13 mouse cellular contexts compared by ENCODE assay signal in the genomic region with DNA sequence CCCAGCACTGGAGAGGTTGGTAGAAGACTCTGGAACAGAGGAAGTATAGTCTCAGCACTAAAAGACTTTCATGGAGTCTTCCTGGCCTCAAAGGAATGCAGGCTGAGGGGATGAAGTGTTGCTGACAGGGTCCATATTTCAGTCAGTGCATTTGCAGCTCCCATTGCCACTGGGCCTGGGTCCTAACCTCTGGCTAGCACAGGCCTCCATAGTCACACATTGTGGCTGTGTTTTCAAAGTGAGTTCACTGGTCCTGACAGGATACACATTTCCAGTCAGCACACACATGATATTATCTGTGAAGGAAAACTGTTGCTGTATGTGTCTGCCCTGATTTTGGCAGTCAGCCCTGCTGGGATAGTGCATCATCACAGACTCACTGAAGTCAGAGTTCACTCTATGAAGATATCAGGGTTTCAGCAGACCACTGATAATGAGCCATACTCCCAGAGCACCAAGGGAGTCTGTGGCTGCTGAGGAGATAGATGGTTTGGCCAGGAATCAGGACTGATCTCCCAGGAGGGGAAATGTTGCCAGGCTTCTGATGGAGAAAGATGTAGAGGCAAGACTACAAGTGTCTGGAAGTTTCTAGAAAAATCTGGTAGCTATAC.
DNase-seq lines count a peak whose midpoint lies in the region; ATAC-seq lines count a peak whose summit lies in the region.
"Had no signal": no experiment of that assay in that cellular context is flagged by ENCODE, and none has a peak within 500 bp of the region (broad histone marks: within the 10 kb centered on the region; RNA-seq: fewer than 3 reads in every experiment).

No protein-coding gene starts in this region.

- no peak overlapping the region for H3K27ac ChIP-seq in limb, embryonic 10.5 days
- H3K27ac ChIP-seq in forebrain, embryonic 12.5 days = no peak overlapping the region
- H3K27ac ChIP-seq: limb, embryonic 15.5 days; stomach, embryonic 15.5 days had no signal

- peak; percentile 19 for DNase-seq in adrenal gland, adult 2 months
- DNase-seq in adrenal gland, adult 8-10 months = no peak
- DNase-seq in right cerebral cortex, postnatal 10 days (ENCODE audit: low spot score in 2 of 2) = peak; percentile 18 to 44
- no peak for DNase-seq in right cerebral cortex, adult 18-20 months
- DNase-seq in limb, embryonic 10.5 days (ENCODE audit: low spot score) = peak; percentile 28
- peak; percentile 15 for DNase-seq in telencephalon, adult 2 months (ENCODE audit: low read depth, low spot score)
- no peak for DNase-seq in cerebellum, adult 9-10 months
- DNase-seq: kidney, adult 11 months had no signal

- no peaks in the 10 kb centered on the region for H3K9me3 ChIP-seq in limb, embryonic 10.5 days (replicated peaks)
- H3K9me3 ChIP-seq in forebrain, embryonic 12.5 days = no peaks in the 10 kb centered on the region
- H3K9me3 ChIP-seq: limb, embryonic 15.5 days; megakaryocyte, embryonic 14.5 days; stomach, embryonic 15.5 days had no signal

- no peak overlapping the region for H3K4me3 ChIP-seq in limb, embryonic 10.5 days
- H3K4me3 ChIP-seq in forebrain, embryonic 12.5 days (replicated peaks) = no peak overlapping the region
- H3K4me3 ChIP-seq: limb, embryonic 15.5 days; megakaryocyte, embryonic 14.5 days; stomach, embryonic 15.5 days had no signal

- no peak for ATAC-seq in forebrain, embryonic 12.5 days (ENCODE audit: low FRiP score)
- ATAC-seq: forebrain, embryonic 14.5 days had no signal

- no peaks in the 10 kb centered on the region for H3K27me3 ChIP-seq in limb, embryonic 10.5 days (ENCODE audit: low read depth, poor library complexity, severe bottlenecking)
- no peaks in the 10 kb centered on the region for H3K27me3 ChIP-seq in forebrain, embryonic 12.5 days
- H3K27me3 ChIP-seq: limb, embryonic 15.5 days; megakaryocyte, embryonic 14.5 days; stomach, embryonic 15.5 days had no signal

- no peak overlapping the region for H3K9ac ChIP-seq in forebrain, embryonic 12.5 days
- H3K9ac ChIP-seq: limb, embryonic 15.5 days; stomach, embryonic 15.5 days had no signal

- H3K4me2 ChIP-seq in forebrain, embryonic 12.5 days = no peak overlapping the region
- H3K4me2 ChIP-seq: limb, embryonic 15.5 days; stomach, embryonic 15.5 days had no signal

- peaks cover 4% of the 10 kb centered on the region; the same call in 1 of the 2 replicates for H3K4me1 ChIP-seq in limb, embryonic 10.5 days
- H3K4me1 ChIP-seq in forebrain, embryonic 12.5 days = no peaks in the 10 kb centered on the region
- H3K4me1 ChIP-seq: limb, embryonic 15.5 days; megakaryocyte, embryonic 14.5 days; stomach, embryonic 15.5 days had no signal

- H3K36me3 ChIP-seq in limb, embryonic 10.5 days = no peaks in the 10 kb centered on the region
- no peaks in the 10 kb centered on the region for H3K36me3 ChIP-seq in forebrain, embryonic 12.5 days (replicated peaks)
- H3K36me3 ChIP-seq: limb, embryonic 15.5 days; stomach, embryonic 15.5 days had no signal

Comparison
In these comparisons a context has a peak if more than half of its experiments do, and no peak if none do; other contexts are left out.
1. DNase-seq: peak in adrenal gland, adult 2 months (single experiment), right cerebral cortex, postnatal 10 days (2 of 2), limb, embryonic 10.5 days (single experiment) and telencephalon, adult 2 months (single experiment); none in adrenal gland, adult 8-10 months (single experiment), right cerebral cortex, adult 18-20 months (single experiment) and cerebellum, adult 9-10 months (single experiment).